Mouse (Mus musculus): ENCODE results near the gene Tbc1d5.

DNA sequence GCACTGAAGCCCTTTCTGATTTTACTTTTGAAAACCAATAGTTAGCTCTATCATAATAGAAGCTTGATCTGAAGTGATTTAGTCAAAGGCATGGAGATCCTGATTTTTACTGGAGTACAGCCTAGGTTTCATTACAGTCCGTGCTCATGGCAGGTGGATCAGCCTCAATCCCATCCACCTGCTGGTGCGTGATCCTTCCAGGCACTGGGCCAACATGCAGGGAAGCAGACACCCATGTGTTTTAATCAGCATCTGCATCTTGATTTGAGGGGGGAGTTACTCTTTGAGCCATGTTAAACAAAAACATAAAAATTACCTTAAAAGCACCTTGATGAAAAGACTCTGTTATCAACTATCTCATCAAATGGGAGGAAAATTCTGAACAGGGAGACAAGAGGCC is 16.4 kb upstream of the Tbc1d5 start:
- TF ChIP-seq CTCF (IDR thresholded peaks at IDR 0.05; ENCODE audit: control insufficient read depth, insufficient read depth, insufficient replicate concordance, low read depth, low read length) (no peak), POLR2A (IDR thresholded peaks at IDR 0.05; ENCODE audit: control insufficient read depth, low read depth, low read length) (no peak)

All from testis, adult 2 months (tissue).